Mouse (Mus musculus): Measurements from ENCODE around the gene Ripply1.

DNA sequence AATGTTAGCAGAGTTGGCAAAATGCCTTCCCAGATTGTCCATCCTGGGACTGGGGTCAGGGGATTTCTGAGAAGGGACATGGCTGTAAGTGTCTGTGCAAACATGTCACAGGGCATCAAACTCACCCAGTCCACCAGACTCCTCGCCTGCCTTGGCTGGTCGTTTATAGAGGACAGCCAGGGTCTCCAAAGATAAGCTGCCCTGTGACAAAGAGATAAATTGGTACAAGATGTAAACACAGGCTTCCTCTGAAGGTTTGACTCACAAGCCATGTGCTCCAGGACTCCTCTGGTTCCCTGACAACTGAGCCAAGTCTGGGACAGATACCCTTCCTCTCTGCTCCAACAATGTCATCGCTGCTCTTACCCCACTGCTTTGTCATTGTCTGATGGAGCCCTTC is 1.2 kb downstream of the Ripply1 start:
- TF ChIP-seq EP300 (IDR thresholded peaks at IDR 0.05; ENCODE audit: low read depth): peak; percentile 64
- no peak for TF ChIP-seq CTCF (IDR thresholded peaks at IDR 0.05; ENCODE audit: low read depth)

Data from liver, postnatal 0 days (tissue).